Mouse (Mus musculus): Measurements from ENCODE around the gene Slc1a2.

- no peak for TF ChIP-seq CTCF (IDR thresholded peaks at IDR 0.05 in 2 of 3, conservative IDR thresholded peaks at IDR 0.05 in 1 of 3; ENCODE audit: control insufficient read depth in 1 of 3, insufficient read depth in 1 of 3, low read depth in 2 of 3, low read length in 3 of 3, poor library complexity in 1 of 3, severe bottlenecking in 1 of 3)
- no peak for TF ChIP-seq E2F4 (IDR thresholded peaks at IDR 0.05; ENCODE audit: borderline replicate concordance, low read depth, low read length)
- TF ChIP-seq POLR2AphosphoS2 (IDR thresholded peaks at IDR 0.05; ENCODE audit: low read length) = no peak
- no peak for TF ChIP-seq ZKSCAN1 (IDR thresholded peaks at IDR 0.05; ENCODE audit: low read depth, low read length)
- TF ChIP-seq POLR2A (IDR thresholded peaks at IDR 0.05; ENCODE audit: control insufficient read depth in 1 of 2, insufficient read depth in 1 of 2, low read depth in 1 of 2, low read length in 2 of 2, poor library complexity in 1 of 2) = no peak
- no peak for TF ChIP-seq RAD21 (IDR thresholded peaks at IDR 0.05; ENCODE audit: low read depth, low read length)
- TF ChIP-seq NRF1 (IDR thresholded peaks at IDR 0.05; ENCODE audit: insufficient read depth, low read depth, low read length, poor library complexity, severe bottlenecking) = no peak
- no peak for TF ChIP-seq MAFK (IDR thresholded peaks at IDR 0.05; ENCODE audit: borderline replicate concordance, low read depth, low read length)
- no peak for TF ChIP-seq EP300 (IDR thresholded peaks at IDR 0.05; ENCODE audit: low read depth in 1 of 2, low read length in 2 of 2)
- no peak for TF ChIP-seq ZC3H11A (IDR thresholded peaks at IDR 0.05; ENCODE audit: low read depth, low read length)
- TF ChIP-seq KAT2A (conservative IDR thresholded peaks at IDR 0.05; ENCODE audit: low read depth, low read length) = no peak
Measured at GRCm38 (mm10) chr2:102701382-102701781, 42.9 kb downstream of the Slc1a2 start.

Measured in MEL (cell line).